In the genomic region with DNA sequence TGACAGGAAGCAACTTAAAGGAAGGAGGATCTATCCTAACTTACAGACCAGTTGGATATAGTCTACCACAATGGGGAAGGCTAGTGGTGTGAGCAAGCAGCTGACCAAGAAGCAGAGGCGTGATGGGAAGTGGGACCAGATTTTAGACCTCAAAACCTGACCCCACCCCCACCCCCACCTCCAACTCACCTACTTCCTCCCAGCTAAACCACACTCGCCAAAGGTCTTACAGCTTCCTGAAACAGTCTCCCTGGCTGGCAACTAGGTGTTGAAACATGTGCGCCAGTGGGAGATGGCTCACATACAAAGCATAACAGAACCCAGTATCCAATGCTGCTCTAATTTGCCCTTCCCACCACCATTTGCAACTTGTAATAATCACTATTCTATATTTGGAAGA, we compare ENCODE assay signal across 28 mouse cellular contexts. TPM values are rescaled to one million over a fixed set of nuclear protein-coding genes. Genes with fewer than 3 reads are reported as not detected.
DNase-seq lines count a peak whose midpoint lies in the region; ATAC-seq lines count a peak whose summit lies in the region.
"Had no signal": no experiment of that assay in that cellular context is flagged by ENCODE, and none has a peak within 500 bp of the region (broad histone marks: within the 10 kb centered on the region; RNA-seq: fewer than 3 reads in every experiment).

No protein-coding gene starts in this region.

- 19% methylated on average over 3 of the region's 3 CpGs for WGBS in liver, embryonic 16.5 days (ENCODE audit: insufficient replicate concordance)
- WGBS in liver, embryonic 12.5 days (ENCODE audit: insufficient replicate concordance) = 22% methylated on average over 3 of the region's 3 CpGs
- 92% methylated on average over 3 of the region's 3 CpGs for WGBS in neural tube, embryonic 15.5 days

- no peaks in the 10 kb centered on the region for H3K9me3 ChIP-seq in liver, embryonic 16.5 days (replicated peaks; ENCODE audit: control insufficient read depth, low read length)
- H3K9me3 ChIP-seq in liver, embryonic 12.5 days (replicated peaks) = no peaks in the 10 kb centered on the region
- no peaks in the 10 kb centered on the region for H3K9me3 ChIP-seq in neural tube, embryonic 15.5 days (replicated peaks)
- H3K9me3 ChIP-seq: embryonic facial prominence, embryonic 15.5 days; limb, embryonic 13.5 days; midbrain, embryonic 15.5 days; stomach, embryonic 15.5 days had no signal

- no peaks in the 10 kb centered on the region for H3K4me1 ChIP-seq in liver, embryonic 16.5 days (ENCODE audit: control insufficient read depth, low read depth, low read length)
- no peaks in the 10 kb centered on the region for H3K4me1 ChIP-seq in liver, embryonic 12.5 days
- no peaks in the 10 kb centered on the region for H3K4me1 ChIP-seq in neural tube, embryonic 15.5 days
- H3K4me1 ChIP-seq: embryonic facial prominence, embryonic 15.5 days; midbrain, embryonic 15.5 days; stomach, embryonic 15.5 days had no signal

- H3K27me3 ChIP-seq in liver, embryonic 16.5 days (ENCODE audit: control insufficient read depth, insufficient read depth, low read depth, low read length) = no peaks in the 10 kb centered on the region
- H3K27me3 ChIP-seq in liver, embryonic 12.5 days (replicated peaks) = no peaks in the 10 kb centered on the region
- no peaks in the 10 kb centered on the region for H3K27me3 ChIP-seq in splenic B cell, adult 2 months (ENCODE audit: control insufficient read depth, insufficient read depth, low read length, poor library complexity, severe bottlenecking)
- H3K27me3 ChIP-seq in neural tube, embryonic 15.5 days (replicated peaks) = no peaks in the 10 kb centered on the region
- H3K27me3 ChIP-seq: embryonic facial prominence, embryonic 15.5 days; limb, embryonic 13.5 days; midbrain, embryonic 15.5 days; stomach, embryonic 15.5 days had no signal

- no peak overlapping the region for H3K4me3 ChIP-seq in liver, embryonic 16.5 days (ENCODE audit: low read depth, low read length)
- no peak overlapping the region for H3K4me3 ChIP-seq in liver, embryonic 12.5 days
- H3K4me3 ChIP-seq in neural tube, embryonic 15.5 days (replicated peaks) = no peak overlapping the region
- H3K4me3 ChIP-seq: embryonic facial prominence, embryonic 15.5 days; heart, adult 2 months; layer of hippocampus, adult 2 months; limb, embryonic 13.5 days; midbrain, embryonic 15.5 days; stomach, embryonic 15.5 days had no signal

- peak; percentile 27; the same call in 1 of the 2 replicates for ATAC-seq in liver, embryonic 16.5 days (ENCODE audit: low read depth)
- ATAC-seq in liver, embryonic 12.5 days = no peak
- ATAC-seq in neural tube, embryonic 15.5 days (ENCODE audit: low FRiP score) = no peak
- ATAC-seq: forebrain, embryonic 14.5 days; midbrain, embryonic 15.5 days had no signal

- peak; percentile 5 for DNase-seq in testis, postnatal 10 days (ENCODE audit: low spot score)
- DNase-seq in testis, postnatal 14 days (ENCODE audit: low spot score) = no peak
- peak; percentile 7 for DNase-seq in induced T-regulatory cell, adult 2 months (ENCODE audit: low read depth)
- DNase-seq in splenic B cell, adult 2 months (ENCODE audit: low read depth, low spot score) = peak; percentile 64
- no peak for DNase-seq in layer of hippocampus, adult 8-10 months (ENCODE audit: low spot score in 2 of 2)
- DNase-seq: adrenal gland, postnatal 14 days; cerebellum, adult 8-10 months; cerebellum, postnatal 36 days; gastrocnemius, postnatal 10 days; heart, adult 2 months; heart, postnatal 36 days; kidney, adult 8-10 months; kidney, postnatal 14 days; lung, postnatal 10 days; thymus, adult 2 months; thymus, postnatal 4 days had no signal

- H3K9ac ChIP-seq in liver, embryonic 16.5 days (ENCODE audit: low read depth, low read length) = no peak overlapping the region
- no peak overlapping the region for H3K9ac ChIP-seq in liver, embryonic 12.5 days
- no peak overlapping the region for H3K9ac ChIP-seq in neural tube, embryonic 15.5 days (replicated peaks)
- H3K9ac ChIP-seq: embryonic facial prominence, embryonic 15.5 days; hindbrain, embryonic 14.5 days; limb, embryonic 13.5 days; liver, embryonic 14.5 days; midbrain, embryonic 15.5 days; stomach, embryonic 15.5 days had no signal

- H3K36me3 ChIP-seq in liver, embryonic 16.5 days (ENCODE audit: control insufficient read depth, insufficient read depth) = no peaks in the 10 kb centered on the region
- no peaks in the 10 kb centered on the region for H3K36me3 ChIP-seq in liver, embryonic 12.5 days
- H3K36me3 ChIP-seq in splenic B cell, adult 2 months (ENCODE audit: control insufficient read depth, insufficient read depth, low read length, poor library complexity, severe bottlenecking) = no peaks in the 10 kb centered on the region
- H3K36me3 ChIP-seq in neural tube, embryonic 15.5 days = no peaks in the 10 kb centered on the region
- H3K36me3 ChIP-seq: embryonic facial prominence, embryonic 15.5 days; limb, embryonic 13.5 days; midbrain, embryonic 15.5 days; stomach, embryonic 15.5 days had no signal

- no peak overlapping the region for H3K4me2 ChIP-seq in liver, embryonic 16.5 days (ENCODE audit: low read depth, low read length)
- H3K4me2 ChIP-seq in liver, embryonic 12.5 days = no peak overlapping the region
- H3K4me2 ChIP-seq in neural tube, embryonic 15.5 days = no peak overlapping the region
- H3K4me2 ChIP-seq: embryonic facial prominence, embryonic 15.5 days; hindbrain, embryonic 14.5 days; limb, embryonic 13.5 days; midbrain, embryonic 15.5 days; stomach, embryonic 15.5 days had no signal

- no peak overlapping the region for H3K27ac ChIP-seq in liver, embryonic 16.5 days (ENCODE audit: low read length)
- no peak overlapping the region for H3K27ac ChIP-seq in liver, embryonic 12.5 days
- H3K27ac ChIP-seq in neural tube, embryonic 15.5 days (replicated peaks) = no peak overlapping the region
- H3K27ac ChIP-seq: embryonic facial prominence, embryonic 15.5 days; heart, adult 2 months; hindbrain, embryonic 14.5 days; layer of hippocampus, adult 2 months; limb, embryonic 13.5 days; liver, embryonic 14.5 days; midbrain, embryonic 15.5 days; stomach, embryonic 15.5 days had no signal

RNA-seq across cellular contexts. Expression of a gene that starts 29.7 kb away (rescaled TPM):
- 0.01 and 0.05 TPM in 2 replicates for polyA plus RNA-seq in liver, embryonic 16.5 days (2015; fragmentation: Nextera tagmentation; extraction: Ambion mirVana)
- polyA plus RNA-seq in liver, embryonic 12.5 days (2016; fragmentation: Nextera tagmentation; extraction: Ambion mirVana) = 0.05 TPM in 2 replicates
- 100 to 1,000 TPM; 180 to 236 (median 203) TPM for total RNA-seq in layer of hippocampus, adult 8-10 months (2022)
- polyA plus RNA-seq in neural tube, embryonic 15.5 days (2015; fragmentation: Nextera tagmentation; extraction: Ambion mirVana) = 12.7 and 17.1 TPM in 2 replicates
- polyA plus RNA-seq: C2C12 had no signal

Comparison
In these comparisons a context has a peak if more than half of its experiments do, and no peak if none do; other contexts are left out.
1. DNase-seq: peak in testis, postnatal 10 days (single experiment), induced T-regulatory cell, adult 2 months (single experiment) and splenic B cell, adult 2 months (single experiment); none in testis, postnatal 14 days (single experiment) and layer of hippocampus, adult 8-10 months (0 of 2).
2. RNA of a gene that starts 29.7 kb away (polyA plus RNA-seq): 12.7 to 17.1 TPM in neural tube, embryonic 15.5 days; 0.05 TPM in liver, embryonic 12.5 days and 0.01 to 0.05 TPM in liver, embryonic 16.5 days; every median in the first group is over 10 times any median in the second.